Mouse (Mus musculus) stomach, embryonic 14.5 days (tissue): ENCODE data around the gene Dscam. TPM values are rescaled to one million over a fixed set of nuclear protein-coding genes. Genes with fewer than 3 reads are reported as not detected.

Experiments used
- ATAC-seq: fragments of 200-750 bp; cut with Nextera tagmentation; 2 replicates; pipeline ENCODE4 v1.8.0; 2017; ENCODE audit warnings: low read depth, moderate TSS enrichment; ENCODE audit not compliant: insufficient number of reproducible peaks, insufficient read depth, low FRiP score
- H3K27ac ChIP-seq: fragments of 300-500 bp; sonication (generic); 2 replicates; pipeline ENCODE4 v1.5.1; 2014; ENCODE audit warnings: mild to moderate bottlenecking, low read length, moderate library complexity, mixed read lengths
- H3K27me3 ChIP-seq: fragments of 300-500 bp; sonication (generic); 2 replicates; pipeline ENCODE4 v1.6.1; 2014; ENCODE audit warnings: low read length, control low read depth, mixed read lengths; ENCODE audit not compliant: control insufficient read depth, insufficient read depth
- H3K36me3 ChIP-seq: fragments of 300-500 bp; sonication (generic); 2 replicates; pipeline ENCODE4 v1.6.1; 2014; ENCODE audit warnings: mild to moderate bottlenecking, control low read depth, low read length, moderate library complexity, mixed read lengths; ENCODE audit not compliant: control insufficient read depth, insufficient read depth
- H3K4me1 ChIP-seq: fragments of 300-500 bp; sonication (generic); 2 replicates; pipeline ENCODE4 v1.6.1; 2014; ENCODE audit warnings: low read length, control low read depth, mixed read lengths; ENCODE audit not compliant: control insufficient read depth, insufficient read depth
- H3K4me2 ChIP-seq: fragments of 300-500 bp; sonication (generic); replicated peaks from 2 replicates; pipeline ENCODE4 v1.6.1; 2014; ENCODE audit warnings: low read depth, low read length, control low read depth
- H3K4me3 ChIP-seq: fragments of 300-500 bp; sonication (generic); 2 replicates; pipeline ENCODE4 v1.5.1; 2014; ENCODE audit warnings: low read depth, low read length, control low read depth
- H3K9ac ChIP-seq: fragments of 300-500 bp; sonication (generic); replicated peaks from 2 replicates; pipeline ENCODE4 v1.6.1; 2014; ENCODE audit warnings: low read depth, mild to moderate bottlenecking, control low read depth, low read length, moderate library complexity, mixed read lengths
- H3K9me3 ChIP-seq: fragments of 300-500 bp; sonication (generic); 2 replicates; pipeline ENCODE4 v1.6.1; 2016; ENCODE audit warnings: low read depth, low read length, control low read depth; ENCODE audit not compliant: control insufficient read depth
- WGBS: fragments of 180-500 bp; shearing (Covaris S2); extraction: QIAGEN DNeasy Blood & Tissue Kit; methylation state at CpG from one replicate; pipeline ENCODE4 v1.1.7; 2014; 5-methylcytosine and 5-hydroxymethylcytosine counted together
- polyA plus RNA-seq: library from polyadenylated mRNA; unstranded; fragments of >200 nt; fragmentation: Nextera tagmentation; extraction: Ambion mirVana; gene quantifications from 2 replicates; pipeline ENCODE4 v1.2.1, GENCODE M21; 2014

The Dscam gene
- polyA plus RNA-seq, 1 experiment from 2014 or later: 0.30 TPM

GRCm38 (mm10) chr16:96685065-96685464, 485.5 kb downstream of the Dscam start:
- 87% methylated on average over 14 of the region's 14 CpGs for WGBS
- Histone ChIP-seq H3K36me3 (no peaks in the 10 kb centered on the region), H3K4me3 (no peak overlapping the region), H3K4me1 (no peaks in the 10 kb centered on the region), H3K27ac (no peak overlapping the region), H3K4me2 (no peak overlapping the region), H3K27me3 (no peaks in the 10 kb centered on the region), H3K9ac (no peak overlapping the region), H3K9me3 (no peaks in the 10 kb centered on the region)
- no peak for ATAC-seq

GRCm38 (mm10) chr16:96684581-96684980, 486.0 kb downstream of the Dscam start:
- Histone ChIP-seq H3K36me3 (no peaks in the 10 kb centered on the region), H3K9ac (no peak overlapping the region), H3K27me3 (no peaks in the 10 kb centered on the region), H3K4me1 (no peaks in the 10 kb centered on the region), H3K27ac (no peak overlapping the region), H3K9me3 (no peaks in the 10 kb centered on the region), H3K4me3 (no peak overlapping the region), H3K4me2 (no peak overlapping the region)
- ATAC-seq: no peak
- WGBS: 23% methylated on average over 4 of the region's 4 CpGs

DNA sequence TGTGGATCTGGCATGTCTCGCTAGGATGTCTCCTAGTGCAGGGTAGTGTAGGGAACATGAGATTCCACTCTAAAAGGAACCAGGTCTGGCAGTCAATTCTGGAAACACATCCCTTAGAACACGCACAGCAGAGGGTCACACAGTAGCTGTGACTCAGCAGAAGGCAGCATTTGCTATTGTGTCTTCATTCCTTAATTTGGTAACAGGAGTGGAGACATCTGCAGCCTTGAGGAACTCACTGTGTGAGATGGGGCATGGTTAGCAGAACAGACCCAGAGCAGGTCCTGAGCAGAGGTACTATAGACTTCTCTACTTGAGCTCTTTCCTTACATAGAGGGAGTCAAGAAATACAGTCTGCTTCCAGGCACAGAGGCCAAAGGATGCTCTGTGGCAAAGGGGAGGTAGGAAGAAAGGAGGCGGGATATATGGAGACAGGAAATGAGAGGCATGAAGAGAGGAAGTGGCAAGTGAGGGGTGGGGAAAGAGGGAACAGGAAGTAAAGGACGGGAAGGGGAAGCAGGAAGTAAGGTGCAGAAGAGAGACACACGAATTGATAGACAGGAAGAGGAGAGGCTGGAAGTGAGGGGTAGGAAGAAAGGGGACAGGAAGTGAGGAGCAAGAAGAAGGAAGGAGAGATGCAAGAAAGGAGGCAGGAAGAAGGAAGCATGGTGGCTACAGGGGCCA, 488.1 kb downstream of the Dscam start:
- H3K4me2 ChIP-seq: no peak overlapping the region
- no peak for ATAC-seq

DNA sequence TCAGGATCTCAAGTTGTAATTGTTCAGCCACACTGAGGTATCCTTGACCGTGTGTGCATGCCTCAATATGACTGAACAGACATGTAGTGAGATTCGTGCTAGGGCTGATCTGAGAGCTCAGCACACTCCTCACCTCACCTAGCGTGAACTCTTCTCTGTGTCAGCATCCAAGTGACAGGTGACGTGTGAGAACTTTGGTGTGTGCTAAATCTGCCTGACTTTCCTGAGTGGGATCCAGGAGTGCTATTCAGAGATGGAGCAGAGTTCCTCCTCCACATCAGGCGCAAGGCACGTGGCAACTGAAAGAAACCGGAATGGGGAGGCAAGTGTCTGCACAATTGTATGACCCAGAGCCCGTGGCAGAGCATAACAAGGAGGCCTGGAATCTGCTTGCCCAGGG, 490.6 kb downstream of the Dscam start:
- Histone ChIP-seq H3K4me3 (no peak overlapping the region), H3K27ac (no peak overlapping the region), H3K36me3 (no peaks in the 10 kb centered on the region), H3K4me2 (no peak overlapping the region), H3K9me3 (no peaks in the 10 kb centered on the region), H3K9ac (no peak overlapping the region), H3K4me1 (no peaks in the 10 kb centered on the region; the same call in 1 of the 2 replicates), H3K27me3 (no peaks in the 10 kb centered on the region)
- no peak for ATAC-seq
- 84% methylated on average over 8 of the region's 8 CpGs for WGBS

More for the DNA sequence above, 488.1 kb downstream of the Dscam start:
- Histone ChIP-seq H3K9me3 (no peaks in the 10 kb centered on the region), H3K36me3 (no peaks in the 10 kb centered on the region), H3K4me1 (no peaks in the 10 kb centered on the region), H3K27me3 (no peaks in the 10 kb centered on the region), H3K9ac (no peak overlapping the region), H3K4me3 (no peak overlapping the region), H3K27ac (no peak overlapping the region)
- WGBS: 66% methylated on average over 5 of the region's 5 CpGs

GRCm38 (mm10) chr16:96677471-96677870, 493.1 kb downstream of the Dscam start:
- Histone ChIP-seq H3K4me2 (no peak overlapping the region), H3K27ac (no peak overlapping the region), H3K36me3 (no peaks in the 10 kb centered on the region), H3K4me3 (no peak overlapping the region), H3K9me3 (no peaks in the 10 kb centered on the region), H3K27me3 (no peaks in the 10 kb centered on the region), H3K9ac (no peak overlapping the region), H3K4me1 (no peaks in the 10 kb centered on the region; the same call in 1 of the 2 replicates)
- 47% methylated on average over 2 of the region's 2 CpGs for WGBS
- ATAC-seq: no peak

DNA sequence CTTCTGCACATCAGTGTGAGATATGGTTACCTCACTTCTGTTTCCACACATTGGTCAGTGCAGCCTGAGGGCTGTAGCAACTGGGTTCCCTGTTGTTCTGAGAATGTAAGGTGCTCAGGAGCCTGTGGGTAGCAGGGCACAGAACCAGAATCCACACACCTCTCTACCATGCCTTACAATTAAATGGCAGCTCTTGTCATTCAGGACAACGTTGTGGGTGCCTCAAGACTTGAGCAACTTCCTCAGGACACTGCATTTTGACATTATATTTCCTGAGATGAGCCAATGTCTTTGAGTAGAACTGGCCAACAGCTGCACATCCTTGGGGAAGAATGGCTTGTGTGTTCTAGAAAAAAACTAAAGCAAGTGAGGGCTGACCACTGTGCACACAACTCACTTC, 493.9 kb downstream of the Dscam start:
- no peak for ATAC-seq
- H3K36me3 ChIP-seq: no peaks in the 10 kb centered on the region
- no peaks in the 10 kb centered on the region; the same call in 1 of the 2 replicates for H3K4me1 ChIP-seq
- H3K9ac ChIP-seq: no peak overlapping the region
- no peak overlapping the region for H3K4me2 ChIP-seq
- no peak overlapping the region for H3K27ac ChIP-seq
- H3K4me3 ChIP-seq: no peak overlapping the region
- H3K9me3 ChIP-seq: no peaks in the 10 kb centered on the region
- no peaks in the 10 kb centered on the region for H3K27me3 ChIP-seq
- 69% methylated on average over 1 of the region's 1 CpGs for WGBS

DNA sequence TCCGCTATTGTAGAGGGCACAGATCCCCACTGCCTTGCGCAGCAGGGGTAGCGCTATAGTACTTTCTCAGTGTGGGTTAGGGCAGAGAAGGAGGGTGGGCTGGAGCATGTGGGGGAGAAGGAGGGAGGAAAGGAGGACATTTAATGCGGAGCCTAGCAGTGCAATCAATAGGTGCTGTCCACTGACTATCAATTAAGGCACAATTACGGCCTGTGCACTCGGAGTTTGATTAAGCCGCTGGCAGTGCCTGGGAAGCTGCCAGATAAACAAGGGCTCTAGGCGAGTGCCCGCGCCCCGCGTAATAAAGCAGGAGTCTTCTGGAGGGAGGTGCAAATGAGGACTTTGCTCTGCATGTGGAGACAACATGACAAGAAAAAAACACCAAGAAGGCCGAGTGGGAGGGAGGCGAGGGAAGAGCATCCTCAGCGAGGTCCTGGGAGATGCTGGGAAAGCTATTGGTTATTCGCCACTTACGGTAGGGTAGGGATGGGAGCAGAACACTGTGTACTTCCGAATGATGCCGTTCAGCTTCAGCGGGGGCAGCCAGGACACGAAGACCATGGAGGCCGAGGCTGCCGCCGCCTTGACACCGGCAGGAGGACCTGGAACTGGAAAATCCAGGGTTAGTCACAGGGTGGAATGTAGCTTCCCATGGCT, 497.2 kb downstream of the Dscam start:
- 75% methylated on average over 25 of the region's 25 CpGs for WGBS

GRCm38 (mm10) chr16:96671603-96672374, 498.8 kb downstream of the Dscam start:
- H3K4me2 ChIP-seq: no peak overlapping the region
- no peak overlapping the region for H3K27ac ChIP-seq
- H3K36me3 ChIP-seq: no peaks in the 10 kb centered on the region
- ATAC-seq: no peak; the same call in 1 of the 2 replicates
- WGBS: 59% methylated on average over 11 of the region's 11 CpGs
- no peak overlapping the region for H3K9ac ChIP-seq
- H3K27me3 ChIP-seq: no peaks in the 10 kb centered on the region
- H3K4me3 ChIP-seq: no peak overlapping the region
- no peaks in the 10 kb centered on the region for H3K9me3 ChIP-seq
- H3K4me1 ChIP-seq: no peaks in the 10 kb centered on the region; the same call in 1 of the 2 replicates

More for the DNA sequence above, 497.2 kb downstream of the Dscam start:
- Histone ChIP-seq H3K36me3 (no peaks in the 10 kb centered on the region), H3K4me2 (no peak overlapping the region), H3K27ac (no peak overlapping the region), H3K27me3 (no peaks in the 10 kb centered on the region), H3K9ac (no peak overlapping the region), H3K9me3 (no peaks in the 10 kb centered on the region), H3K4me3 (no peak overlapping the region), H3K4me1 (no peaks in the 10 kb centered on the region; the same call in 1 of the 2 replicates)
- ATAC-seq: no peak
